10 mouse cellular contexts compared by ENCODE assay signal in genomic region chr19:60437566-60438241, GRCm38 (mm10). TPM values are rescaled to one million over a fixed set of nuclear protein-coding genes. Genes with fewer than 3 reads are reported as not detected.
DNase-seq lines count a peak whose midpoint lies in the region; ATAC-seq lines count a peak whose summit lies in the region.
"Had no signal": no experiment of that assay in that cellular context is flagged by ENCODE, and none has a peak within 500 bp of the region (broad histone marks: within the 10 kb centered on the region; RNA-seq: fewer than 3 reads in every experiment).

No protein-coding gene starts in this region.

- no peak overlapping the region for H3K4me2 ChIP-seq in neural tube, embryonic 11.5 days (ENCODE audit: low read depth)
- H3K4me2 ChIP-seq: neural tube, embryonic 12.5 days had no signal

- no peaks in the 10 kb centered on the region for H3K4me1 ChIP-seq in neural tube, embryonic 11.5 days (ENCODE audit: control insufficient read depth, insufficient read depth, low read length)
- H3K4me1 ChIP-seq: neural tube, embryonic 12.5 days had no signal

- no peak overlapping the region for H3K4me3 ChIP-seq in neural tube, embryonic 11.5 days (ENCODE audit: low read depth, low read length)
- H3K4me3 ChIP-seq: neural tube, embryonic 12.5 days had no signal

- no peak for ATAC-seq in neural tube, embryonic 11.5 days (ENCODE audit: insufficient read depth, low FRiP score, low TSS enrichment)

- no peaks in the 10 kb centered on the region for H3K9me3 ChIP-seq in neural tube, embryonic 11.5 days (ENCODE audit: control insufficient read depth, low read length)
- H3K9me3 ChIP-seq: neural tube, embryonic 12.5 days had no signal

- no peaks in the 10 kb centered on the region for H3K27me3 ChIP-seq in neural tube, embryonic 11.5 days (ENCODE audit: control insufficient read depth, insufficient read depth, low read length)
- H3K27me3 ChIP-seq: neural tube, embryonic 12.5 days had no signal

- peak; percentile 71 for DNase-seq in embryo, embryonic 10 days (ENCODE audit: low spot score)
- DNase-seq in embryo, embryonic 9.5 days (ENCODE audit: extremely low spot score) = no peak
- DNase-seq in neural tube, embryonic 11.5 days (ENCODE audit: low spot score) = peak; percentile 50
- DNase-seq in neural tube, embryonic 10.5 days (ENCODE audit: extremely low spot score, low spot score) = no peak
- peak; percentile 58 for DNase-seq in brain, adult 2 months (ENCODE audit: low read depth, low spot score)
- peak; percentile 38 for DNase-seq in induced T-regulatory cell, adult 2 months (ENCODE audit: low read depth)
- DNase-seq in lung, postnatal 25 days (ENCODE audit: low spot score) = peak; percentile 24
- no peak for DNase-seq in urinary bladder, postnatal 36 days (ENCODE audit: low spot score in 2 of 2)

- H3K27ac ChIP-seq in neural tube, embryonic 11.5 days (ENCODE audit: low read depth, low read length) = no peak overlapping the region
- H3K27ac ChIP-seq: neural tube, embryonic 12.5 days had no signal

- no peaks in the 10 kb centered on the region for H3K36me3 ChIP-seq in neural tube, embryonic 11.5 days (ENCODE audit: control insufficient read depth, insufficient read depth, low read length)
- H3K36me3 ChIP-seq: neural tube, embryonic 12.5 days had no signal

- WGBS in neural tube, embryonic 11.5 days = 55% methylated on average over 6 of the region's 6 CpGs

- no peak overlapping the region for H3K9ac ChIP-seq in neural tube, embryonic 11.5 days (ENCODE audit: low read length)
- H3K9ac ChIP-seq: neural tube, embryonic 12.5 days had no signal

RNA-seq across cellular contexts. Expression of gene Prlhr, which starts 30.4 kb away (rescaled TPM):
- not detected in 2 replicates for polyA plus RNA-seq in neural tube, embryonic 11.5 days (2014; fragmentation: Nextera tagmentation; extraction: Ambion mirVana)
- polyA plus RNA-seq: intestine, embryonic 14.5 days; neural tube, embryonic 12.5 days had no signal

Comparison
In these comparisons a context has a peak if more than half of its experiments do, and no peak if none do; other contexts are left out.
1. DNase-seq: peak in embryo, embryonic 10 days (single experiment), neural tube, embryonic 11.5 days (single experiment), brain, adult 2 months (single experiment), induced T-regulatory cell, adult 2 months (single experiment) and lung, postnatal 25 days (single experiment); none in embryo, embryonic 9.5 days (single experiment), neural tube, embryonic 10.5 days (single experiment) and urinary bladder, postnatal 36 days (0 of 2).